ENCODE assay signal across 12 mouse cellular contexts in the genomic region with DNA sequence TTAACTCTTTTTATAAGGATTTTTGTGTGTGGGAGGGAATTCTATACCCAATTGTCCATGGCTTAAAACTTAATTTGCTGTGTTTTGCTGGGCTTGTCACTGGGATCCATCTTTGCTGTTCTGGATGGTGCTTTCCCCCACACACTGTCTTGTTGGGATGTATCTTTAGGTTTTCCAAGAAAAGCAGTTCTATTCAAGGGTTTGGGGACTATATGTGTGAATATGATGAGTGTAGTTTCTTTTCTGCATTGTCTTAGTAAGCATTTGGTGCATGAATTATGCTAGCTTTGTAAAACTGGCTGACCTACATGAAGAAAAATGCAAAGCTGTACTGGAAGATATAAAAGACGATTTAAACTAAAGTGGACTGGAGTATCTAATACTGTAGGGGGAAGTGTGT.
"Had no signal": no experiment of that assay in that cellular context is flagged by ENCODE, and none has a peak within 500 bp of the region (broad histone marks: within the 10 kb centered on the region; RNA-seq: fewer than 3 reads in every experiment).

No protein-coding gene starts in this region.

- DNase-seq: retina, postnatal 1 day; right cerebral cortex, adult 18-20 months; right cerebral cortex, postnatal 14 days; right cerebral cortex, postnatal 25 days; right cerebral cortex, postnatal 4 days; spleen, adult 18-20 months; thymus, adult 18-20 months; thymus, adult 2 months; thymus, postnatal 14 days; thymus, postnatal 25 days; thymus, postnatal 36 days; thymus, postnatal 4 days had no signal
